Mouse (Mus musculus) ES-Bruce4 (cell line): ENCODE results near the gene Abca16.

ENCODE experiments used
- CTCF ChIP-seq: IDR thresholded peaks from one replicate; pipeline ENCODE4 v1.8.1; 2011; ENCODE audit warnings: low read depth, low read length
- POLR2A ChIP-seq: IDR thresholded peaks from one replicate; pipeline ENCODE4 v1.8.1; 2011; ENCODE audit warnings: low read length; ENCODE audit not compliant: insufficient read depth

- no peak for TF ChIP-seq CTCF
- TF ChIP-seq POLR2A = no peak
Observed at GRCm38 (mm10) chr7:120431464-120431863, 22.0 kb downstream of the Abca16 start.
